In the genomic region with DNA sequence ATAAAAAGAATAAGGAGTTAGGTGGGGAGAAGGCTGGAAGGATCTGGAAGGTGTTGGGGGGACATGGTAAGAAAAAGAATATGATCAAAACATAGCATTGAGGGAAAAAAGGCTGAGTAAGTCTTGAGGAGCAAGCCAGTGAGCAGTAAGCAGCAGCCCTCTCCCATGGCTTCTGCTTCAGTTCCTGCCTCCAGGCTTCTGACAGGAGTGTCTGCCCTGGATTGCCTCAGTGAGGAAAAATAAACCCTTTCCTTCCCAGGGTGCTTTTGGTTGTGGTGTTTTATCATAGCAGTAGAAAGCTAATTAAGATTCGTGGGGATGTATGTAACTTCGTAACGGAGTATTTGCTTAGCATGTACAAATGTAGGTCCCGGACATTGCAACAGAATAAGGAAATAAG, we compare ENCODE assay signal across 17 mouse cellular contexts. TPM values are rescaled to one million over a fixed set of nuclear protein-coding genes. Genes with fewer than 3 reads are reported as not detected.
"Had no signal": no experiment of that assay in that cellular context is flagged by ENCODE, and none has a peak within 500 bp of the region (broad histone marks: within the 10 kb centered on the region; RNA-seq: fewer than 3 reads in every experiment).

No protein-coding gene starts in this region.

- H3K4me3 ChIP-seq: neural tube, embryonic 15.5 days; stomach, embryonic 15.5 days had no signal

- H3K9me3 ChIP-seq: neural tube, embryonic 15.5 days; stomach, embryonic 15.5 days had no signal

- H3K4me2 ChIP-seq: neural tube, embryonic 15.5 days; stomach, embryonic 15.5 days had no signal

- H3K36me3 ChIP-seq: neural tube, embryonic 15.5 days; stomach, embryonic 15.5 days had no signal

- H3K9ac ChIP-seq: neural tube, embryonic 15.5 days; stomach, embryonic 15.5 days had no signal

- H3K4me1 ChIP-seq: neural tube, embryonic 15.5 days; stomach, embryonic 15.5 days had no signal

- H3K27me3 ChIP-seq: neural tube, embryonic 15.5 days; stomach, embryonic 15.5 days had no signal

- H3K27ac ChIP-seq: neural tube, embryonic 15.5 days; stomach, embryonic 15.5 days; stomach, postnatal 0 days had no signal

- DNase-seq: retina, postnatal 1 day; right cerebral cortex, adult 18-20 months; right cerebral cortex, postnatal 14 days; right cerebral cortex, postnatal 25 days; right cerebral cortex, postnatal 4 days; spleen, adult 18-20 months; thymus, adult 18-20 months; thymus, adult 2 months; thymus, postnatal 14 days; thymus, postnatal 25 days; thymus, postnatal 36 days; thymus, postnatal 4 days had no signal

RNA-seq across cellular contexts. Expression of gene A930002H24Rik, which starts 39.5 kb away (rescaled TPM):
- total RNA-seq: neutrophil, adult 5-6 weeks had no signal
- polyA plus RNA-seq: small intestine, adult 2 months; thymus, adult 2 months had no signal
